Comparison of ENCODE assay signal across 22 mouse cellular contexts in genomic region chr16:73765184-73765583, GRCm38 (mm10).
A peak's percentile ranks its signal among the peaks of the same experiment; 100 is the strongest.
DNase-seq lines count a peak whose midpoint lies in the region; ATAC-seq and TF ChIP-seq lines count a peak whose summit lies in the region.
"Had no signal": no experiment of that assay in that cellular context is flagged by ENCODE, and none has a peak within 500 bp of the region (broad histone marks: within the 10 kb centered on the region; RNA-seq: fewer than 3 reads in every experiment).

No protein-coding gene starts in this region.

- H3K4me2 ChIP-seq in limb, embryonic 14.5 days (replicated peaks; ENCODE audit: low read depth, low read length, severe bottlenecking), result no peak overlapping the region
- peak overlapping the region; percentile 27; the same call in 1 of the 2 replicates for H3K4me2 ChIP-seq in embryonic facial prominence, embryonic 13.5 days
- H3K4me2 ChIP-seq: embryonic facial prominence, embryonic 12.5 days; forebrain, embryonic 13.5 days; forebrain, embryonic 15.5 days had no signal

- H3K4me3 ChIP-seq in limb, embryonic 14.5 days (replicated peaks; ENCODE audit: low read length), result no peak overlapping the region
- no peak overlapping the region for H3K4me3 ChIP-seq in limb, embryonic 10.5 days
- no peak overlapping the region for H3K4me3 ChIP-seq in ES-E14 (ENCODE audit: insufficient read depth in 1 of 2, low read depth in 1 of 2, low read length in 2 of 2, poor library complexity in 1 of 2, severe bottlenecking in 1 of 2)
- no peak overlapping the region for H3K4me3 ChIP-seq in embryonic facial prominence, embryonic 13.5 days
- no peak overlapping the region for H3K4me3 ChIP-seq in midbrain, embryonic 10.5 days
- H3K4me3 ChIP-seq: embryonic facial prominence, embryonic 12.5 days; forebrain, embryonic 13.5 days; forebrain, embryonic 15.5 days had no signal

- no peaks in the 10 kb centered on the region for H3K4me1 ChIP-seq in limb, embryonic 14.5 days (ENCODE audit: control insufficient read depth, insufficient read depth, low read length)
- no peaks in the 10 kb centered on the region for H3K4me1 ChIP-seq in limb, embryonic 10.5 days
- no peaks in the 10 kb centered on the region for H3K4me1 ChIP-seq in ES-E14 (ENCODE audit: control insufficient read depth in 2 of 2, insufficient read depth in 2 of 2, low read length in 2 of 2, poor library complexity in 1 of 2)
- peaks cover 14% of the 10 kb centered on the region; the same call in 1 of the 2 replicates for H3K4me1 ChIP-seq in embryonic facial prominence, embryonic 13.5 days
- H3K4me1 ChIP-seq in midbrain, embryonic 10.5 days, result no peaks in the 10 kb centered on the region
- H3K4me1 ChIP-seq: embryonic facial prominence, embryonic 12.5 days had no signal

- no peak for ATAC-seq in limb, embryonic 14.5 days (ENCODE audit: low FRiP score, low read depth)
- ATAC-seq in embryonic facial prominence, embryonic 13.5 days (ENCODE audit: insufficient number of reproducible peaks, insufficient read depth, low FRiP score, low TSS enrichment, low read depth), result no peak
- ATAC-seq: activated CD4-positive, CD25-positive, alpha-beta regulatory T cell, adult 4 months; forebrain, embryonic 13.5 days; forebrain, embryonic 15.5 days; forebrain, postnatal 0 days; Patski had no signal

- H3K9ac ChIP-seq in limb, embryonic 14.5 days (ENCODE audit: low read depth, low read length, severe bottlenecking), result no peak overlapping the region
- no peak overlapping the region for H3K9ac ChIP-seq in ES-E14 (ENCODE audit: insufficient read depth, low read depth, low read length, poor library complexity, severe bottlenecking)
- no peak overlapping the region for H3K9ac ChIP-seq in embryonic facial prominence, embryonic 13.5 days
- H3K9ac ChIP-seq: embryonic facial prominence, embryonic 12.5 days; forebrain, embryonic 13.5 days; forebrain, embryonic 15.5 days; forebrain, postnatal 0 days had no signal

- peak; percentile 31 for DNase-seq in limb, embryonic 14.5 days (ENCODE audit: low spot score)
- DNase-seq in limb, embryonic 10.5 days (ENCODE audit: low spot score), result no peak
- DNase-seq in ES-E14 (ENCODE audit: low read depth, low spot score), result no peak
- DNase-seq in forelimb bud, embryonic 11.5 days (ENCODE audit: low read depth, low spot score), result peak; percentile 16
- no peak for DNase-seq in urinary bladder, postnatal 4 days (ENCODE audit: low spot score in 2 of 2)
- no peak for DNase-seq in midbrain, embryonic 10.5 days (ENCODE audit: low spot score)
- DNase-seq in kidney, postnatal 4 days, result no peak
- DNase-seq: adrenal gland, adult 8-10 months; adrenal gland, postnatal 14 days; adrenal gland, postnatal 36 days; cerebellum, adult 11-12 months; cerebellum, adult 2 months; cerebellum, adult 9-10 months; cerebellum, postnatal 10 days; cerebellum, postnatal 25 days; forebrain, postnatal 0 days had no signal

- no peaks in the 10 kb centered on the region for H3K36me3 ChIP-seq in limb, embryonic 14.5 days (ENCODE audit: control insufficient read depth, insufficient read depth, low read length)
- no peaks in the 10 kb centered on the region for H3K36me3 ChIP-seq in limb, embryonic 10.5 days
- no peaks in the 10 kb centered on the region for H3K36me3 ChIP-seq in ES-E14 (ENCODE audit: control insufficient read depth, insufficient read depth, low read length, poor library complexity, severe bottlenecking)
- no peaks in the 10 kb centered on the region for H3K36me3 ChIP-seq in embryonic facial prominence, embryonic 13.5 days
- H3K36me3 ChIP-seq in midbrain, embryonic 10.5 days, result no peaks in the 10 kb centered on the region
- H3K36me3 ChIP-seq: embryonic facial prominence, embryonic 12.5 days; forebrain, embryonic 15.5 days had no signal

- no peaks in the 10 kb centered on the region for H3K27me3 ChIP-seq in limb, embryonic 14.5 days (ENCODE audit: control insufficient read depth, insufficient read depth, low read length)
- H3K27me3 ChIP-seq in limb, embryonic 10.5 days (ENCODE audit: low read depth, poor library complexity, severe bottlenecking), result no peaks in the 10 kb centered on the region
- H3K27me3 ChIP-seq in embryonic facial prominence, embryonic 13.5 days, result no peaks in the 10 kb centered on the region
- H3K27me3 ChIP-seq in midbrain, embryonic 10.5 days (ENCODE audit: low read depth, poor library complexity, severe bottlenecking), result no peaks in the 10 kb centered on the region
- H3K27me3 ChIP-seq: embryonic facial prominence, embryonic 12.5 days; forebrain, embryonic 13.5 days; forebrain, embryonic 15.5 days; Patski had no signal

- no peak for TF ChIP-seq POLR2A in limb, embryonic 14.5 days (IDR thresholded peaks at IDR 0.05; ENCODE audit: borderline replicate concordance, extremely low read depth, insufficient read depth, insufficient read length)

- 37% methylated on average over 3 of the region's 3 CpGs for WGBS in limb, embryonic 14.5 days
- WGBS in limb, embryonic 10.5 days, result 79% methylated on average over 3 of the region's 3 CpGs
- WGBS in embryonic facial prominence, embryonic 13.5 days, result 33% methylated on average over 3 of the region's 3 CpGs
- WGBS in midbrain, embryonic 10.5 days, result 93% methylated on average over 3 of the region's 3 CpGs

- no peaks in the 10 kb centered on the region for H3K9me3 ChIP-seq in limb, embryonic 14.5 days (ENCODE audit: control insufficient read depth, low read length)
- H3K9me3 ChIP-seq in limb, embryonic 10.5 days (replicated peaks), result no peaks in the 10 kb centered on the region
- no peaks in the 10 kb centered on the region for H3K9me3 ChIP-seq in ES-E14 (ENCODE audit: control insufficient read depth, insufficient read depth, low read depth, low read length)
- H3K9me3 ChIP-seq in embryonic facial prominence, embryonic 13.5 days, result no peaks in the 10 kb centered on the region
- no peaks in the 10 kb centered on the region for H3K9me3 ChIP-seq in midbrain, embryonic 10.5 days (replicated peaks)
- H3K9me3 ChIP-seq: embryonic facial prominence, embryonic 12.5 days; forebrain, embryonic 13.5 days; forebrain, embryonic 15.5 days had no signal

- in situ Hi-C loops in ES-E14 (cut with MboI; ENCODE audit: low sequenced_read_pairs in 2 of 2, unreplicated experiment in 2 of 2), result no loop called here

- H3K27ac ChIP-seq in limb, embryonic 14.5 days (replicated peaks; ENCODE audit: low read depth, low read length), result no peak overlapping the region
- H3K27ac ChIP-seq in limb, embryonic 10.5 days, result no peak overlapping the region
- no peak overlapping the region for H3K27ac ChIP-seq in ES-E14 (ENCODE audit: insufficient read depth, low read depth, low read length, poor library complexity, severe bottlenecking)
- peak overlapping the region; percentile 60; the same call in 1 of the 2 replicates for H3K27ac ChIP-seq in embryonic facial prominence, embryonic 13.5 days
- no peak overlapping the region for H3K27ac ChIP-seq in midbrain, embryonic 10.5 days (replicated peaks)
- H3K27ac ChIP-seq: forebrain, embryonic 13.5 days; forebrain, embryonic 15.5 days had no signal

TF ChIP-seq in ES-E14, 5 proteins besides CTCF, POLR2A, EP300 and RAD21:
- TF ChIP-seq ZNF384 (IDR thresholded peaks at IDR 0.05; ENCODE audit: low read depth, low read length) (no peak), CHD2 (IDR thresholded peaks at IDR 0.05; ENCODE audit: low read depth, low read length) (no peak), MAFK (IDR thresholded peaks at IDR 0.05; ENCODE audit: insufficient read depth, low read depth, low read length) (peak; percentile 91), ZC3H11A (IDR thresholded peaks at IDR 0.05; ENCODE audit: borderline replicate concordance, low read depth, low read length) (no peak), HCFC1 (IDR thresholded peaks at IDR 0.05; ENCODE audit: borderline replicate concordance, insufficient read depth, low read length) (no peak)
TF ChIP-seq in ES-E14: peak in this region for 1.

Comparison
In these comparisons a context has a peak if more than half of its experiments do, and no peak if none do; other contexts are left out.
1. DNase-seq: peak in limb, embryonic 14.5 days (single experiment) and forelimb bud, embryonic 11.5 days (single experiment); none in limb, embryonic 10.5 days (single experiment), ES-E14 (single experiment), urinary bladder, postnatal 4 days (0 of 2), midbrain, embryonic 10.5 days (single experiment) and kidney, postnatal 4 days (0 of 2).